Mouse (Mus musculus) neural tube, embryonic 10.5 days (tissue): ENCODE results near the gene Eqtn.

Experiments
- DNase-seq: peaks from one replicate; pipeline ENCODE4 v3.0.0-alpha.2; 2017; ENCODE audit warnings: low spot score; ENCODE audit errors: extremely low spot score

Gene Eqtn

DNA sequence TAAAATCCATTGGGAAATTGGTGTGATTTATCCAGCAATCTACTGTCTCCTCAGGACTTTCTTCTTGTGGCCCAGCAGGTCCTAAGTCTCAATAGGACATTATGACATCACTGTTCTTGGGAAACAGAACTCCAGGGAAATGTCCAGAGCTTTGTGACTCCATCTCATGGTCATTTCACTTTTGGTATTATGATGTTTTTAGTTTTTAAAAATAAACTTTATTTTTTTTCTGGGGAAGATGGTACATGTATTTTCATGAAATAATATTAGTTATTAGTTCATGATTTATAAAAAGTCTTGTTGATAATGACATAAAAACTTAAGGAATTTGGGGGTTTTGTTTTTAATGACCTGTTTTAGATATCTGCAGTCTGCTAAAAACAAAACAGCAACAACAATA is at the start of gene Eqtn:
Gene Eqtn, minus strand, starts transcription at position 101 of the 400 bp plus-strand sequence.
- DNase-seq = no peak

GRCm38 (mm10) chr4:94973321-94973720 is 44.7 kb upstream of the Eqtn start:
- no peak for DNase-seq

GRCm38 (mm10) chr4:94952773-94953172 is 24.1 kb upstream of the Eqtn start:
- no peak for DNase-seq

GRCm38 (mm10) chr4:94941221-94941855 is 12.7 kb upstream of the Eqtn start:
- DNase-seq = no peak

DNA sequence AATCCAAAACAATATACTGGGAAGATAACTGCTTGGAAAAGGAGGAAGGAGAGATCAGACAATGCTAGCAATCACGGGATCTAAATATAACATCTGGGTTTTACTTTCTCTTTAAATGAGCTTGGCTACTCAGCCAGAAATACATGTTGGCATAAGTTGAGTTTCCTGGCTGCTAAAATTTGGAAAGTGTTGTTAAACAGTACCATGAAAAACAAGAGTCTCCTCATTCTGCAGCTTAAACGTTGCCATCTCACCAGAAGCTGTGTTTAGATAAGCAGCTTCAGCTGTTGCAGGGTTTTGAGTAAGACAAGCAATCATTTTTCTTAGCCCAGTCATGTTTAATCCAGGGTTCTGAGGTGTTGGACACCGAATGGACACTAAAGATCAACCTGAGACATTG is 26.9 kb downstream of the Eqtn start:
- DNase-seq = no peak

GRCm38 (mm10) chr4:94900744-94901143 is 27.9 kb downstream of the Eqtn start:
- DNase-seq = no peak
